ENCODE assay signal across 28 mouse cellular contexts in the genomic region with DNA sequence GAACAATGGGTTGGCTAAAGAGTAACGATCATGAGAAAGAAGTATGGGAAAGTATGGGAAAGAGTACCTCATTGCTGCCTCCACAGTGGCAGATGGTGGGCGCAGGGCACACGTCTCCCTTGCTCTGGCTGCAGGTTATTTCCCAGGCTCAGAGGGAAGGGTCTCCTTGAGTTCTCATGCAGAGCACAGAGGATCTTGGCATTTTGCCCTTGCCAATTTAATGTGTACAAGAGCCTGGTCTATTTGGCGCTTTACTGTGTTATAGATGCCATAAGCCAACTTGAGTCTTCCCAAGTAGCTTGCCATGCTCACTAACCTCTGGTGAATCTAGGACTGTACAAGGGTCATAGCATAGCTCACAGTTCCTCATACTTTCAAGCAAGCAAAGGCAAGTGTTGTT.
DNase-seq lines count a peak whose midpoint lies in the region; ATAC-seq and TF ChIP-seq lines count a peak whose summit lies in the region.
"Had no signal": no experiment of that assay in that cellular context is flagged by ENCODE, and none has a peak within 500 bp of the region (broad histone marks: within the 10 kb centered on the region; RNA-seq: fewer than 3 reads in every experiment).

No protein-coding gene starts in this region.

- 81% methylated on average over 4 of the region's 4 CpGs for WGBS in midbrain, postnatal 0 days
- 84% methylated on average over 4 of the region's 4 CpGs for WGBS in midbrain, embryonic 16.5 days

- H3K9ac ChIP-seq in midbrain, postnatal 0 days (replicated peaks; ENCODE audit: low read length, poor library complexity, severe bottlenecking) = no peak overlapping the region
- no peak overlapping the region for H3K9ac ChIP-seq in midbrain, embryonic 16.5 days (ENCODE audit: low read depth, low read length)
- H3K9ac ChIP-seq: embryonic facial prominence, embryonic 13.5 days; embryonic facial prominence, embryonic 15.5 days; forebrain, embryonic 12.5 days; forebrain, embryonic 15.5 days had no signal

- no peaks in the 10 kb centered on the region for H3K27me3 ChIP-seq in midbrain, postnatal 0 days (ENCODE audit: insufficient read depth, low read length)
- H3K27me3 ChIP-seq in midbrain, embryonic 16.5 days (ENCODE audit: control insufficient read depth, insufficient read depth, low read depth, low read length) = no peaks in the 10 kb centered on the region
- H3K27me3 ChIP-seq: CH12.LX; embryonic facial prominence, embryonic 15.5 days had no signal

- intact Hi-C loops in heart, postnatal 36 days (cut with DNase I) = loop anchor here (10.0 kb wide), 3 partner anchors 354 to 1264 kb away; partner anchors contain the start of gene Pou4f1

- no peaks in the 10 kb centered on the region for H3K4me1 ChIP-seq in midbrain, postnatal 0 days (ENCODE audit: insufficient read depth, low read length)
- no peaks in the 10 kb centered on the region for H3K4me1 ChIP-seq in midbrain, embryonic 16.5 days (ENCODE audit: control insufficient read depth, insufficient read depth, low read length)
- H3K4me1 ChIP-seq: embryonic facial prominence, embryonic 13.5 days; embryonic facial prominence, embryonic 15.5 days; forebrain, embryonic 12.5 days had no signal

- no peak for TF ChIP-seq POLR2A in brain, embryonic 14.5 days (IDR thresholded peaks at IDR 0.05; ENCODE audit: borderline replicate concordance, extremely low read depth, insufficient read depth, insufficient read length, poor library complexity, severe bottlenecking)

- ATAC-seq in midbrain, postnatal 0 days (ENCODE audit: low FRiP score) = no peak
- ATAC-seq in midbrain, embryonic 16.5 days = no peak
- ATAC-seq: activated CD4-positive, CD25-positive, alpha-beta regulatory T cell, adult 4 months; CD4-positive, CD25-positive, alpha-beta regulatory T cell, adult 4 months; forebrain, embryonic 15.5 days; Patski had no signal

- H3K4me3 ChIP-seq in midbrain, postnatal 0 days (ENCODE audit: low read depth, low read length) = no peak overlapping the region
- no peak overlapping the region for H3K4me3 ChIP-seq in midbrain, embryonic 16.5 days (ENCODE audit: low read depth, low read length)
- H3K4me3 ChIP-seq: embryonic facial prominence, embryonic 13.5 days; embryonic facial prominence, embryonic 15.5 days; erythroblast, embryonic 14.5 days; forebrain, embryonic 10.5 days; forebrain, embryonic 12.5 days; forebrain, embryonic 15.5 days had no signal

- no peak overlapping the region for H3K4me2 ChIP-seq in midbrain, postnatal 0 days (ENCODE audit: low read depth, low read length, poor library complexity, severe bottlenecking)
- H3K4me2 ChIP-seq in midbrain, embryonic 16.5 days (ENCODE audit: low read length) = no peak overlapping the region
- H3K4me2 ChIP-seq: embryonic facial prominence, embryonic 13.5 days; embryonic facial prominence, embryonic 15.5 days; forebrain, embryonic 12.5 days; forebrain, embryonic 15.5 days had no signal

- H3K36me3 ChIP-seq in midbrain, postnatal 0 days (ENCODE audit: insufficient read depth, low read length) = no peaks in the 10 kb centered on the region
- no peaks in the 10 kb centered on the region for H3K36me3 ChIP-seq in midbrain, embryonic 16.5 days (ENCODE audit: control insufficient read depth, insufficient read depth, low read length)
- H3K36me3 ChIP-seq: embryonic facial prominence, embryonic 13.5 days; embryonic facial prominence, embryonic 15.5 days; forebrain, embryonic 10.5 days; forebrain, embryonic 12.5 days; forebrain, embryonic 15.5 days; G1E had no signal

- TF ChIP-seq CTCF in midbrain, postnatal 0 days (IDR thresholded peaks at IDR 0.05) = no peak
- no peak for TF ChIP-seq CTCF in brain, embryonic 14.5 days (IDR thresholded peaks at IDR 0.05; ENCODE audit: borderline replicate concordance, extremely low read depth, insufficient read depth, insufficient read length)

- DNase-seq in cerebellum, postnatal 10 days = peak; percentile 25 to 33
- no peak for DNase-seq in cerebellum, adult 18-20 months
- peak; percentile 42 for DNase-seq in heart, adult 11 months
- no peak for DNase-seq in heart, postnatal 36 days
- peak; percentile 12 for DNase-seq in midbrain, postnatal 0 days (ENCODE audit: low spot score)
- DNase-seq in brain, embryonic 14.5 days (ENCODE audit: low read depth) = peak; percentile 70
- DNase-seq: adrenal gland, adult 8-10 months; adrenal gland, postnatal 14 days; adrenal gland, postnatal 36 days; B cell, adult 2 months; cerebellum, adult 11 months; cerebellum, adult 2 months; cerebellum, adult 9-10 months; cerebellum, postnatal 14 days; cerebellum, postnatal 36 days; embryo, embryonic 11 days had no signal

- no peaks in the 10 kb centered on the region for H3K9me3 ChIP-seq in midbrain, postnatal 0 days (ENCODE audit: low read length)
- no peaks in the 10 kb centered on the region for H3K9me3 ChIP-seq in midbrain, embryonic 16.5 days (replicated peaks; ENCODE audit: control insufficient read depth, low read length, poor library complexity, severe bottlenecking)
- H3K9me3 ChIP-seq: embryonic facial prominence, embryonic 13.5 days; embryonic facial prominence, embryonic 15.5 days; forebrain, embryonic 10.5 days; forebrain, embryonic 12.5 days; forebrain, embryonic 15.5 days had no signal

- no peak overlapping the region for H3K27ac ChIP-seq in midbrain, postnatal 0 days (ENCODE audit: low read depth, low read length)
- no peak overlapping the region for H3K27ac ChIP-seq in midbrain, embryonic 16.5 days (ENCODE audit: low read length)
- H3K27ac ChIP-seq: embryonic facial prominence, embryonic 13.5 days; embryonic facial prominence, embryonic 15.5 days; forebrain, embryonic 10.5 days; forebrain, embryonic 12.5 days; forebrain, embryonic 15.5 days had no signal

Comparison
In these comparisons a context has a peak if more than half of its experiments do, and no peak if none do; other contexts are left out.
1. DNase-seq: peak in cerebellum, postnatal 10 days (2 of 2), heart, adult 11 months (single experiment), midbrain, postnatal 0 days (single experiment) and brain, embryonic 14.5 days (single experiment); none in cerebellum, adult 18-20 months (0 of 2) and heart, postnatal 36 days (0 of 2).